Mouse (Mus musculus) erythroblast, embryonic 14.5 days (primary cell): ENCODE data around the gene Zbtb8os.

ENCODE experiments used
- GATA1 ChIP-seq: IDR thresholded peaks from 2 replicates; pipeline ENCODE4 v1.6.1; 2012; ENCODE audit warnings: low read length, inconsistent platforms, mixed read lengths
- TAL1 ChIP-seq: IDR thresholded peaks from 3 replicates; pipeline ENCODE4 v1.6.1; 2012; ENCODE audit warnings: low read length, inconsistent platforms, mixed read lengths

- TF ChIP-seq TAL1, result no peak
- no peak for TF ChIP-seq GATA1
Observed at GRCm38 (mm10) chr4:129377601-129378390, 42.3 kb downstream of the Zbtb8os start, which contains the start of gene Zbtb8a.
